Mouse (Mus musculus) megakaryocyte, embryonic 14.5 days (primary cell): ENCODE measurements around the gene Sgip1. TPM values are rescaled to one million over a fixed set of nuclear protein-coding genes. Genes with fewer than 3 reads are reported as not detected.

Experiments
- H3K27me3 ChIP-seq: replicated peaks from 2 replicates; pipeline ENCODE3; 2012; ENCODE audit warnings: inconsistent platforms
- H3K36me3 ChIP-seq: replicated peaks from 2 replicates; pipeline ENCODE3; 2012; ENCODE audit warnings: low read length, inconsistent platforms, mixed read lengths
- H3K4me1 ChIP-seq: 2 replicates; pipeline ENCODE4 v1.6.1; 2012; ENCODE audit warnings: inconsistent platforms
- H3K4me3 ChIP-seq: replicated peaks from 2 replicates; pipeline ENCODE3; 2012; ENCODE audit warnings: moderate library complexity, mild to moderate bottlenecking, inconsistent platforms
- H3K9me3 ChIP-seq: 2 replicates; pipeline ENCODE4 v1.6.1; 2012; ENCODE audit warnings: inconsistent platforms
- FLI1 ChIP-seq: IDR thresholded peaks from 2 replicates; pipeline ENCODE4 v1.6.1; 2012; ENCODE audit warnings: low read length, inconsistent platforms, mixed read lengths
- GATA1 ChIP-seq: IDR thresholded peaks from 3 replicates; pipeline ENCODE4 v1.6.1; 2012; ENCODE audit warnings: mixed read lengths, low read length, inconsistent platforms, borderline replicate concordance
- polyA plus RNA-seq: library from polyadenylated mRNA; stranded (reverse); fragments of >175 nt; gene quantifications from 2 replicates; pipeline ENCODE4 v1.2.3, GENCODE M21; 2012; ENCODE audit warnings: low replicate concordance; ENCODE audit not compliant: insufficient read depth

Gene Sgip1
- polyA plus RNA-seq, 1 experiment, result not detected

DNA sequence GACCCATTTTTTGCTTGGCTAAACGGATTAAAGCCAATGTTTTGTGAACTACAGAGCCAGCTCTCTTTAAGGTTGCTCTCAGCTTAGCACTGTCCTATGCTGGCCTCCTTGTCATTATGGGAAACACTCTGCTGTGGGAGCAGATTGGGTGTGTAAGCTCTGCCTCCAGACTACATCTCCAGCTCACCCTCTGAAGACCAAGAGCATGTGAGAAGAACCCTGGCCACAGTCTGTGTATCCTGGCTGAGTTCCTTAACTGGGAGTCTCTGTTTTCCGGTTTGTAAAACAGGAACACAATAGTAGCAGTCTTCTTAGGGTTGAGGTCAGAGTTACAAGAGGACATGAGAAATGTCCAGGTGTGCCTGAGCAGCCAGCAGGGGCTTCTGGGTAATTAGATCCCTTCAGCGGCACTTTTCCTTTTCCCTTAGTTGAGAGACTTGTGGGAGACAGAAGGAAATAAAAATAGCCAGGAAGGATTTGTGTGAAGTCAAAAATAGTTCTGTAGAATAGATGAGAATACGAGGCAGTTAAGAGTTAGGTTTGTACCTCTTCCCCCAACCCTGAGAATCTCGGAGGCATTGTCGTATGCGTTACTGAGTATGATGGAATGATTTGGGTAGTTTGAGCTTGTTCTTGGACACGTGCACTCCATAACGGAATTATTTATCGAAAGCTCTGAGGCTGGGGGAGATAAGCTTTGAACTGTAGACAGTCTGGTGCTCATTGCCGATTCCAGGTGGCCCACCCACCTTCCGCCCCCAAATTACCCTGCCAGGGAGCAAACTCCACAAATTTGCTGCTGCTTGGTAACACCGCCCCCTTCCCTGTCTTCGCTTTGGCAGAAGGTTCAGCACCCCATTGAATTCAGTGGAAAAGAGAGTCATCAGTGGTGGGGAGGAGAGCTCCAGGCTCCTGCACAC, 146.9 kb downstream of the Sgip1 start:
- Histone ChIP-seq H3K4me3 (no peak overlapping the region), H3K36me3 (no peaks in the 10 kb centered on the region), H3K9me3 (peaks cover 7% of the 10 kb centered on the region), H3K27me3 (no peaks in the 10 kb centered on the region), H3K4me1 (no peaks in the 10 kb centered on the region)
- TF ChIP-seq FLI1, result no peak
- no peak for TF ChIP-seq GATA1

DNA sequence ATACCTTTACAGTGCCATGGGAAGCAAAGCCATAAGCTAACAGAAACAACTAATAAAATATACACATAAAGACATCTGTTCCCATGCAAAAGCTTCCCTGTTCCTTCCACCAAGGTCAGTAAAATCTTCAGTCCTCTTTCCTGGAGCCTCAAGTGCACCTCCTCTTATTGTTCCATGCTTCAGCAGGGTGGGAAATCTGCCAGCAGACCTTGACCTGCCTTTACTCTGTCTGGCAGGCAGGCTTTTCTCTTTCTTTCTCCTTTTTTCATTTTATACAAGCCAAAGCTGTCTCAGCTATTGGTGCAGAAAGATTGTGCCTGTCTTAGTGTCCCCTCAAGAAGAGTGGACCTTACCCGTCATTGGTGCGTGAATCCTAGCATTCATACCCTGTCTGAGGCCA, 154.8 kb downstream of the Sgip1 start:
- Histone ChIP-seq H3K27me3 (no peaks in the 10 kb centered on the region), H3K4me3 (no peak overlapping the region), H3K9me3 (peaks cover 16% of the 10 kb centered on the region), H3K36me3 (no peaks in the 10 kb centered on the region), H3K4me1 (no peaks in the 10 kb centered on the region)
- TF ChIP-seq FLI1 (no peak), GATA1 (no peak)

DNA sequence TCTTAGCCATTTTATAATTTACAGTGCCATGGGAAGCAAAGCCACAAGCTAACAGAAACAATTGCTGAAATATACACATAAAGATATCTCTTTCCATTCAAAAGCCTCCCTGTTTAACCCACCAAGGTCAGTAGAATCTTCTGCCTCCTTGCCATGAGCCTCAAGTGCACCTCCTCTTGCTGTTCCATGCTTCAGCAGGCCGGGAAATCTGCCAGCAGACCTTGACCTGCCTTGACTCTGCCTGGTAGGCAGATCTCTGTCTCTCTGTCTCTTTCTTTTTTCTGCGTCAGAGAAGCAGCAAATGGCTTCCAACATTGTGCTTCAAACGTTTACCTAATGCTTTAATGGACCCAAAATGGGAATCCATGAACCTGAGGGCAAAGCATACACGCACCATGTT, 157.9 kb downstream of the Sgip1 start:
- Histone ChIP-seq H3K4me3 (no peak overlapping the region), H3K27me3 (no peaks in the 10 kb centered on the region), H3K9me3 (peaks cover 13% of the 10 kb centered on the region), H3K4me1 (no peaks in the 10 kb centered on the region), H3K36me3 (no peaks in the 10 kb centered on the region)
- TF ChIP-seq GATA1 (no peak), FLI1 (no peak)

DNA sequence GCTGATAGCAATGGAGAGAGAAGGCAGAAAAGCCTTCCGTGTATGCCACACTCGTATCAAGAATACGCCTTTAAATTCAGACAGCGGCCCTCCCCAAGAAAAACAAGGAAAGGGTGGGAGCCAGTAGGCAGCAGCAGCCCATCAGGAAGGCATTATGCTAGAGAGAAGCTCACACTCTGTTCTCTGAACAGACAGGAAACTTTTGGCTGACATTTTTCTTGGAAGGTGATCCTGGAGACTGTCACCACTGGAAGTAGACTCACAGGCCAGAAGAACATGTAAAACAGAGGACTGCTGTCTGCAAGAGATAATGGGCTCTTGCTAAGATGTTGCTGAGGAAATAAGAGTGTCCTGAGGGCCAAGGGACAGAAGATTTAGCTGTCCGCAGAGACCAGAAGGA, 158.6 kb downstream of the Sgip1 start:
- no peaks in the 10 kb centered on the region for H3K36me3 ChIP-seq

DNA sequence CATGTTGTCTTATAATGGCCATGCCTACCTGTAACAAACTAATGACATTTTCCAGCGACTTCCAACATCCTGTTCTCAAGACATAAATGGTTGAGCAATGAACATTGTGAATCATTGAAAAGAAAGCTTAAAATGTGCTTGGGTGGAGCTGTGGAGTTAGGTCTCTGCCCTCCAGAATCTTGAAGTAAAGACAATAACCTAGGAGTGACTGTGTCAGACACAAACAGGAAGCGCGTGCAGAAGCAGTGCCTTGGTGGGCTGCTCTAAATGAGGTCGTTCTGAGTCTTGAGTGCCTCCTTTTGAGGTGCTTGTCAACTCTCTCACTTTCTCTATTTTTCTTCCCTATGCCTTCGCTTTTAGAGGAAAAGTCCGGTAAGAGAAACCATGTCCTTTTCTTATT, 159.1 kb downstream of the Sgip1 start:
- TF ChIP-seq FLI1, result no peak
- TF ChIP-seq GATA1, result no peak
- H3K4me1 ChIP-seq, result no peaks in the 10 kb centered on the region
- no peaks in the 10 kb centered on the region for H3K27me3 ChIP-seq
- H3K36me3 ChIP-seq, result no peaks in the 10 kb centered on the region
- H3K9me3 ChIP-seq, result peaks cover 11% of the 10 kb centered on the region
- no peak overlapping the region for H3K4me3 ChIP-seq

More for the DNA sequence above, 158.6 kb downstream of the Sgip1 start:
- Histone ChIP-seq H3K9me3 (peaks cover 13% of the 10 kb centered on the region), H3K4me1 (no peaks in the 10 kb centered on the region), H3K27me3 (no peaks in the 10 kb centered on the region), H3K4me3 (no peak overlapping the region)
- TF ChIP-seq GATA1, result no peak
- TF ChIP-seq FLI1, result no peak

DNA sequence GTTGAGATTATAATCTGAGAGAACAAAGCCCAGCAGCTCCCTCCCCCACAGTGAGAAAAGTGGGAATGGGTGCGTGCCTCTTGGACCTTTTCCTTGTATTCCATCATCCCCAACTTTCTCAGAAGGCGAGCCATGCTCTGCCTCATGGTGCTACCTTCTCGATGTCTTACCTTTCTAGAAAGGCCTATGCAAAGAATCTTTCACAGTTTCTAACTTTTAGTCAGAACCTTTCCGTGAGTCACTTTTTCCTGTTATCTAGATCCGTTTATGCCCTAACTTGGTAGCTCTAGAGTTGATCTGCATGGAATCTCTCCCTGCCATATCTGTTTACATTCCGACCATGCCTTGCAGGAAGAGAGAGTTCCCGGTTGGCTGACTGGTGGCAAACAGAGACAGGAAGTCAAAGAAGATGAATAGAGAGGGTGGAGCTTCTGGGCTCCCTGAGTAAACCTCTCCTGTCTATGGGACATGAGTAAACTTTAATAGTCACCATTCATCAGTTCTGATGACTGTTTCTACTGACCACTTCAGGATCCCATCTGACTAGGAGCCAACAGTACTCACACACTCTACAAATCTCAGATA, 166.8 kb downstream of the Sgip1 start:
- no peak for TF ChIP-seq GATA1
- TF ChIP-seq FLI1, result no peak
- H3K9me3 ChIP-seq, result no peaks in the 10 kb centered on the region
- H3K27me3 ChIP-seq, result no peaks in the 10 kb centered on the region
- no peaks in the 10 kb centered on the region for H3K4me1 ChIP-seq
- no peak overlapping the region for H3K4me3 ChIP-seq
- H3K36me3 ChIP-seq, result no peaks in the 10 kb centered on the region

DNA sequence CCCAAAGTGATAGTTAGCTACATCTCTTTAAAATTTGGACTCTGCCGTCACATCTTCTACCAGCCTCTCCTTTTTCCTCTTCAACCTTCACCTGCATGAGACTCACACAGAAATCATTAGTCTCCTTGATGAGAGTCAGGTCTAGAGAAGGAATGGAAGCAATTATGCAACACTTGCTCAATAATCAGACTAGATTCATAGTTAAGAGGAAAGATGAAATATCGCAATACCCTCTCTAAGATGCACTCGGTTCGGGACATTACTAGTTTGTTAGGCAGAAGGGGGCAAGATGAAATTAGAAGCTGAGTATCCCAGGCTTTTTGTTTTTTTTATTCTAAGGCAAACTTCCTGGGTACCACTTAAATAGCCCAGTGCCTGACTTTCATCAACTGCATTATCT, 169.1 kb downstream of the Sgip1 start:
- H3K4me3 ChIP-seq, result no peak overlapping the region
- no peaks in the 10 kb centered on the region for H3K27me3 ChIP-seq
- no peaks in the 10 kb centered on the region for H3K4me1 ChIP-seq
- no peaks in the 10 kb centered on the region for H3K9me3 ChIP-seq
- no peaks in the 10 kb centered on the region for H3K36me3 ChIP-seq
- no peak for TF ChIP-seq GATA1
- no peak for TF ChIP-seq FLI1

DNA sequence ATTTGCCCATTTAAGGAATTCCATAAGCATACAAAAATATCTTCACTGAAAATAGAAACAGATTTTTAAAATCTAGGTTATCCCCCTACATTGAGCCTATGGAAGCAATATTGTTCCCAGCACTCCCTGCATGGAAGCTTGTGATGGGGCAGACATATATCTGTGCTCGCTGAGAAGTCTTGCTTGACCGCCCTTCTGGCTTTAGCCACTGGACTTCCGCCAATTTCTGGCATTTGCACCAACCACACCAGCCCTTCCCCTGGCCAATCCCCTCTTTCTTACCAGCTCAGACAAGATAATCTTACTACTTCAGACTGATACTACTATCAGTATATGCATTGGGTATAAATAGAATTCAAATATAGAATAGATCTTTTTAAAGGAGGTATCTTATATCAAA, 172.1 kb downstream of the Sgip1 start:
- H3K9me3 ChIP-seq, result no peaks in the 10 kb centered on the region
- no peaks in the 10 kb centered on the region for H3K36me3 ChIP-seq
- no peaks in the 10 kb centered on the region for H3K27me3 ChIP-seq
- no peak overlapping the region for H3K4me3 ChIP-seq
- no peaks in the 10 kb centered on the region for H3K4me1 ChIP-seq
- TF ChIP-seq GATA1, result no peak
- TF ChIP-seq FLI1, result no peak

DNA sequence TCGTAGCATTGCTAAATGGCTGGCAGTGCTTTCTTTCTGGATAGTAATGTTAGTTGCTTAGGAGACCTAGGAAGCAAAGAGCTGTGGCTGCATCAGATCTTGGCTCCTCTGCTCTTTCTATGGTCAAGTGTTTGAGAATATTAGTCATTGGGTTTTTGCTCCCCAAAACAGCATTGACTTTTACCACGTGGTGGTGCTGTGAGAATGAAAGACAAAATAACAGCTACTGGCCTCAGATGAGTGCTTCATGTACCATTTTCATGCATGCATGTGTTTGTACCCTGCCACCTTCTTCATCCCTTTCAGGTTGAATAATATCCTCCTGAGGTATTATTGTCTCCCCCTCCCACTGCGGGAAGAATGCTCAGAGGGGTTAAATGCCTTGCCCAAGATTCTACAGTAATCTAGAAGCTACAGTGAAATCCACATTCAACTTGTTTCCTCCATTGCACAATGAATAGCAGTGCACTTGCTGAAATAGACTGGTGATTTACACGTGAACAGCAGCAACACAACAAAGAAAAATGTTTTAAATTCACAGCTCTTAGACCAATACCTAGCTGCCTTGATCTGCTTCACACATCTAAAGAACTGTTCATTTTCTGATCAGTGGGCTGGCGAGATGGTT, 172.7 kb downstream of the Sgip1 start:
- Histone ChIP-seq H3K9me3 (no peaks in the 10 kb centered on the region), H3K27me3 (no peaks in the 10 kb centered on the region), H3K4me1 (no peaks in the 10 kb centered on the region), H3K4me3 (no peak overlapping the region), H3K36me3 (no peaks in the 10 kb centered on the region)
- TF ChIP-seq FLI1 (no peak), GATA1 (no peak)

DNA sequence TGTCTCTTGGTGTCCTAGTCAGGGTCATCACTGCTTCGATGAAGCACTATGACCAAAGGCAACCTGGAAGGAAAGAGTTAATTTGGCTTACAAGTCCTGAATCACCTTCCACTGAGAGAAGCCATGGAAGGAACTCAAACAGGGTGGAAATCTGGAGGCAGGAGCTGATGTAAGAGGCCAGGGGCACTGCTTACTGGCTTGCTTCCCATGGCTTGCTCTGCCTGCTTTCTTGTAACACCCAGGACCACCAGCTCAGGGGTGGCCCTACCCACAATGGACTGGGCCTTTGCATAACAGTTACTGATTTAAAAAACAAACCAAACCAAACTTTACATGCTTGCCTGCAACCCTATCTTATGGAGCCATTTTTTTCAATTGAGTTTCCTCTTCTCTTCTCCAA, 177.1 kb downstream of the Sgip1 start:
- Histone ChIP-seq H3K27me3 (no peaks in the 10 kb centered on the region), H3K36me3 (no peaks in the 10 kb centered on the region), H3K9me3 (no peaks in the 10 kb centered on the region), H3K4me1 (no peaks in the 10 kb centered on the region), H3K4me3 (no peak overlapping the region)
- TF ChIP-seq GATA1 (no peak), FLI1 (no peak)
